In genomic region chr2:152358977-152359376, GRCm38 (mm10) we compare ENCODE assay signal across 11 mouse cellular contexts. TPM values are rescaled to one million over a fixed set of nuclear protein-coding genes. Genes with fewer than 3 reads are reported as not detected.
DNase-seq lines count a peak whose midpoint lies in the region; ATAC-seq and TF ChIP-seq lines count a peak whose summit lies in the region.
"Not testable (repeated sequence)": the region's sequence is repeated elsewhere in the genome, so short reads cannot be mapped to it uniquely, and the experiment has no call there.
"Had no signal": no experiment of that assay in that cellular context is flagged by ENCODE, and none has a peak within 500 bp of the region (broad histone marks: within the 10 kb centered on the region; RNA-seq: fewer than 3 reads in every experiment).

No protein-coding gene starts in this region.

- not testable (repeated sequence) for TF ChIP-seq EP300 in heart, adult 2 months (IDR thresholded peaks at IDR 0.05; ENCODE audit: insufficient read depth, low read depth, low read length); liver, embryonic 14.5 days (IDR thresholded peaks at IDR 0.05; ENCODE audit: low read depth)

- TF ChIP-seq POLR2A in heart, adult 2 months (IDR thresholded peaks at IDR 0.05; ENCODE audit: insufficient read depth, low read depth, low read length); small intestine, adult 2 months (IDR thresholded peaks at IDR 0.05; ENCODE audit: low read depth, low read length): not testable (repeated sequence)

- not testable (repeated sequence) for H3K9me3 ChIP-seq in intestine, postnatal 0 days (ENCODE audit: control insufficient read depth); liver, embryonic 14.5 days (ENCODE audit: control insufficient read depth, low read length)

- TF ChIP-seq CTCF in heart, adult 2 months (IDR thresholded peaks at IDR 0.05): peak; percentile 42
- peak; percentile 62 for TF ChIP-seq CTCF in intestine, postnatal 0 days (IDR thresholded peaks at IDR 0.05; ENCODE audit: low read depth)
- peak; percentile 69 for TF ChIP-seq CTCF in liver, embryonic 14.5 days (IDR thresholded peaks at IDR 0.05; ENCODE audit: low read depth)
- peak; percentile 37; the same call in 1 of the 2 replicates for TF ChIP-seq CTCF in small intestine, adult 2 months (IDR thresholded peaks at IDR 0.05; ENCODE audit: extremely low read depth, insufficient read length, insufficient replicate concordance, low read depth, low read length)

- H3K27me3 ChIP-seq in heart, adult 2 months (ENCODE audit: control insufficient read depth, insufficient read depth, low read length); intestine, postnatal 0 days (replicated peaks; ENCODE audit: control insufficient read depth, insufficient read depth, low read length); liver, embryonic 14.5 days (ENCODE audit: control insufficient read depth, insufficient read depth, low read length); small intestine, adult 2 months (ENCODE audit: control insufficient read depth, insufficient read depth, low read length): not testable (repeated sequence)

- intact Hi-C loops in heart, adult 2 months (cut with DNase I): not testable (repeated sequence)

- not testable (repeated sequence) for H3K9ac ChIP-seq in heart, adult 2 months (ENCODE audit: low read depth, low read length); intestine, postnatal 0 days (ENCODE audit: low read depth, low read length); liver, embryonic 14.5 days (replicated peaks)

- DNase-seq in CD4-positive, CD25-positive, alpha-beta regulatory T cell, adult 2 months (ENCODE audit: low read depth, low spot score): peak; percentile 63
- DNase-seq in R1 (ENCODE audit: low read depth, low spot score): peak; percentile 75
- DNase-seq in heart, adult 2 months; liver, embryonic 14.5 days (ENCODE audit: low read depth in 3 of 3, low spot score in 3 of 3): not testable (repeated sequence)
- DNase-seq in thymus, postnatal 14 days: peak; percentile 42

- WGBS in heart, adult 2 months: 92% methylated on average over 5 of the region's 5 CpGs
- 77% methylated on average over 5 of the region's 5 CpGs for WGBS in intestine, postnatal 0 days
- WGBS in liver, embryonic 14.5 days (ENCODE audit: insufficient replicate concordance): 74% methylated on average over 5 of the region's 5 CpGs
- 83% methylated on average over 5 of the region's 5 CpGs for WGBS in small intestine, adult 2 months

- ATAC-seq in intestine, postnatal 0 days; liver, embryonic 14.5 days (ENCODE audit: insufficient read depth): not testable (repeated sequence)

- not testable (repeated sequence) for H3K36me3 ChIP-seq in heart, adult 2 months (ENCODE audit: control insufficient read depth, insufficient read depth, low read length); intestine, postnatal 0 days (ENCODE audit: control insufficient read depth, insufficient read depth); liver, embryonic 14.5 days (replicated peaks; ENCODE audit: control insufficient read depth, insufficient read depth, low read depth); small intestine, adult 2 months (ENCODE audit: control insufficient read depth, insufficient read depth, low read length)

- not testable (repeated sequence) for H3K79me2 ChIP-seq in heart, adult 2 months (replicated peaks; ENCODE audit: control insufficient read depth, insufficient read depth, low read length)

- not testable (repeated sequence) for H3K4me2 ChIP-seq in intestine, postnatal 0 days (replicated peaks; ENCODE audit: low read depth); liver, embryonic 14.5 days (ENCODE audit: low read depth)

- H3K4me3 ChIP-seq in heart, adult 2 months; intestine, postnatal 0 days (ENCODE audit: low read depth, low read length); liver, embryonic 14.5 days (ENCODE audit: insufficient read depth in 1 of 2, low read depth in 2 of 2, low read length in 2 of 2); small intestine, adult 2 months (ENCODE audit: low read depth, low read length): not testable (repeated sequence)

- not testable (repeated sequence) for H3K27ac ChIP-seq in heart, adult 2 months; intestine, postnatal 0 days (ENCODE audit: low read depth, low read length); liver, embryonic 14.5 days
- peak overlapping the region; percentile 70 for H3K27ac ChIP-seq in small intestine, adult 2 months (ENCODE audit: insufficient read depth, low read depth, low read length)

- peaks cover 19% of the 10 kb centered on the region for H3K4me1 ChIP-seq in heart, adult 2 months (ENCODE audit: control insufficient read depth, insufficient read depth, low read length)
- H3K4me1 ChIP-seq in intestine, postnatal 0 days (replicated peaks; ENCODE audit: control insufficient read depth, insufficient read depth, low read length); liver, embryonic 14.5 days (replicated peaks; ENCODE audit: control insufficient read depth in 2 of 2, insufficient read depth in 2 of 2, low read length in 1 of 2): not testable (repeated sequence)
- H3K4me1 ChIP-seq in small intestine, adult 2 months (ENCODE audit: control insufficient read depth, insufficient read depth, insufficient read length, low read length): peaks cover 26% of the 10 kb centered on the region; the same call in 1 of the 2 replicates

RNA-seq across cellular contexts. Expression of gene Trib3, which starts 15.1 kb away (rescaled TPM):
- 1 to 10 TPM; 2.4 to 3.6 TPM for total RNA-seq in heart, adult 2 months (2021)
- polyA plus RNA-seq in heart, adult 2 months (2012; rRNA removed): 2.3 and 3.3 TPM in 2 replicates
- polyA plus RNA-seq in intestine, postnatal 0 days (2015; fragmentation: Nextera tagmentation; extraction: Ambion mirVana): 2.5 and 2.9 TPM in 2 replicates
- 0.54 and 0.77 TPM in 2 replicates for polyA plus RNA-seq in liver, embryonic 14.5 days (2012; rRNA removed)
- polyA plus RNA-seq in liver, embryonic 14.5 days (2014; fragmentation: Nextera tagmentation; extraction: Ambion mirVana): 0.70 and 1.5 TPM in 2 replicates
- 5.1 and 23.5 TPM in 2 replicates for polyA plus RNA-seq in small intestine, adult 2 months (2012; rRNA removed)

RNA-seq across cellular contexts. Expression of gene Nrsn2, which starts 17.5 kb away (rescaled TPM):
- total RNA-seq in heart, adult 2 months (2021): not detected
- polyA plus RNA-seq in heart, adult 2 months (2012; rRNA removed): 0.31 TPM in 1 of 2 replicates, not detected in the other
- polyA plus RNA-seq in intestine, postnatal 0 days (2015; fragmentation: Nextera tagmentation; extraction: Ambion mirVana): 4.1 and 4.7 TPM in 2 replicates
- polyA plus RNA-seq in liver, embryonic 14.5 days (2012; rRNA removed): not detected in 2 replicates
- not detected in 2 replicates for polyA plus RNA-seq in liver, embryonic 14.5 days (2014; fragmentation: Nextera tagmentation; extraction: Ambion mirVana)
- polyA plus RNA-seq in small intestine, adult 2 months (2012; rRNA removed): 0.36 and 0.51 TPM in 2 replicates
- total RNA-seq: gastrocnemius, postnatal 14 days; heart, postnatal 14 days; megakaryocyte-erythroid progenitor cell, adult 5-6 weeks had no signal
- polyA plus RNA-seq: spleen, adult 2 months had no signal

RNA-seq across cellular contexts. Expression of gene Rbck1, which starts 26.5 kb away (rescaled TPM):
- 10 to 100 TPM; 44.3 to 45.2 TPM for total RNA-seq in heart, adult 2 months (2021)
- 107 and 128 TPM in 2 replicates for polyA plus RNA-seq in heart, adult 2 months (2012; rRNA removed)
- 44.9 and 50.3 TPM in 2 replicates for polyA plus RNA-seq in intestine, postnatal 0 days (2015; fragmentation: Nextera tagmentation; extraction: Ambion mirVana)
- polyA plus RNA-seq in liver, embryonic 14.5 days (2012; rRNA removed): 49.6 and 54.5 TPM in 2 replicates
- 34.3 and 38.8 TPM in 2 replicates for polyA plus RNA-seq in liver, embryonic 14.5 days (2014; fragmentation: Nextera tagmentation; extraction: Ambion mirVana)
- 185 and 340 TPM in 2 replicates for polyA plus RNA-seq in small intestine, adult 2 months (2012; rRNA removed)

RNA-seq across cellular contexts. Expression of gene Sox12, which starts 38.9 kb away (rescaled TPM):
- total RNA-seq in heart, adult 2 months (2021): 1 to 10 TPM; 6.9 to 8.3 TPM
- polyA plus RNA-seq in heart, adult 2 months (2012; rRNA removed): 7.6 and 8.8 TPM in 2 replicates
- 2.8 and 3.1 TPM in 2 replicates for polyA plus RNA-seq in intestine, postnatal 0 days (2015; fragmentation: Nextera tagmentation; extraction: Ambion mirVana)
- polyA plus RNA-seq in liver, embryonic 14.5 days (2012; rRNA removed): 4.4 TPM in 2 replicates
- 1.4 and 1.9 TPM in 2 replicates for polyA plus RNA-seq in liver, embryonic 14.5 days (2014; fragmentation: Nextera tagmentation; extraction: Ambion mirVana)
- polyA plus RNA-seq in small intestine, adult 2 months (2012; rRNA removed): 1.8 and 3.2 TPM in 2 replicates

RNA-seq across cellular contexts. Expression of gene Zcchc3, which starts 55.9 kb away (rescaled TPM):
- 1 to 10 TPM; 6.7 to 9.1 TPM for total RNA-seq in heart, adult 2 months (2021)
- 4.0 and 5.5 TPM in 2 replicates for polyA plus RNA-seq in heart, adult 2 months (2012; rRNA removed)
- polyA plus RNA-seq in intestine, postnatal 0 days (2015; fragmentation: Nextera tagmentation; extraction: Ambion mirVana): 15.7 and 18.1 TPM in 2 replicates
- 7.6 and 9.1 TPM in 2 replicates for polyA plus RNA-seq in liver, embryonic 14.5 days (2012; rRNA removed)
- polyA plus RNA-seq in liver, embryonic 14.5 days (2014; fragmentation: Nextera tagmentation; extraction: Ambion mirVana): 8.7 and 10.7 TPM in 2 replicates
- polyA plus RNA-seq in small intestine, adult 2 months (2012; rRNA removed): 0.77 and 1.9 TPM in 2 replicates
